Mouse (Mus musculus) gastrocnemius, postnatal 25 days (tissue): ENCODE data around the gene Ndufa8. TPM values are rescaled to one million over a fixed set of nuclear protein-coding genes. Genes with fewer than 3 reads are reported as not detected.

ENCODE experiments used
- DNase-seq: peaks from one replicate; pipeline ENCODE4 v3.0.0; 2022
- total RNA-seq, 2 experiments: library from RNA; stranded (reverse); gene quantifications; 1 replicate in 1 of 2; 2 replicates in 1 of 2; pipeline ENCODE4 v1.2.3; 2021

The Ndufa8 gene
- total RNA-seq, 2 experiments from 2014 or later: 390 to 396 TPM

- no peak for DNase-seq
Measured at GRCm38 (mm10) chr2:36048164-36048563, 1.0 kb downstream of the Ndufa8 start.

- no peak for DNase-seq
Measured at GRCm38 (mm10) chr2:36040872-36041271, 8.3 kb downstream of the Ndufa8 start.

DNA sequence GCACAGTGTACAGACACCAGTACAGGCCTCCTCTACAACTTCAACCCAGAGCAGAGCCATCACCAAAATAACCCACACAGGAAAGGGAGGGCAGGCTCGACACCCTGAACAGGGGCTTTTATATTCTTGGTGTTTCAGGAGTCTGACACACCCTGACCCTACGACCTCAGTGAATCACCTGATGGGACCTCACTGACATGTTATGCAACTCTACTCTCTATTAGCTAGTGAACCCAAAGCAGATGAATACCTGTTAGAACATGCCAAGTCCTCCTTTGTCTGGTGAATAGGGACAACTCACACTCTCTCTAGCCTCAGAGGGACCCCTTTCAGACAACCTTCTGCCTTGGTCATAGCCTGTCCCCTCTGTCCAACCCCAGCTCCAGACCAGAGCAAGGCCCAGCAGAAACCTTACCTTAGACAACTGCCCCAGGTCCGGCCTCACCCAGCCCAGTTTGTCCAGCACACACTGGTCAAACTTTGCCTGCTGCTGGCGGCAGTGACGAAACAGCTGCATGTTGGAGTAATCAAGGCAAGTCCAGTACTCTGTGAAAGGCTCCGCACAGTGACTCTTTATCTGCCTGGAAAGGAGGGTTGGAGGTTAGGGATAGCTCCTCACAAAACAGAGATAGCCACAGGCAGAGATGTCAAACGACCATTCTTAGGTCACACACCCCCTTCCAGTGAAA is 9.8 kb downstream of the Ndufa8 start:
- no peak for DNase-seq

- DNase-seq: no peak
Measured at GRCm38 (mm10) chr2:36035413-36036081, 13.7 kb downstream of the Ndufa8 start.

DNA sequence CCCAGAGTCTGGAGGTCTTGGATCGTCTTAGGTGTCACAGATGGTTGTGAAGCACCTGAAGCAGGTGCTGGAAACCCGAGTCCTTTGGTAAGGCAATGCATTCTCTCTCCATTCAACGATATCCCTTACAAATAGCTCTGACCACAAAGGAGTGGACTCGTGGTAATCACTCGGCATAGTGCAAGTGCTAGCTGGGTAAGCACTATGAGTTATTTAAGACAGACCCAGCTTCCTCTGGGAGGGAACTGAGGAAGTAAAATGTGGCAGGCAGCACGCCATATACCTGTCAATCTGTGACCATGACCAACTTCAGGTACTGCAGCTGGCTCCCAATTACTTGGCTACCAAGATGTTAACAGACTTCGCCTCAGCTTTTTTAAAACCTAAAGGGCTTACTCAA is 14.3 kb downstream of the Ndufa8 start:
- DNase-seq: no peak

- DNase-seq: no peak
Measured at GRCm38 (mm10) chr2:36033966-36034365, 15.2 kb downstream of the Ndufa8 start.

GRCm38 (mm10) chr2:36032884-36033283 is 16.3 kb downstream of the Ndufa8 start:
- DNase-seq: no peak

- DNase-seq: peak; percentile 53
Measured at GRCm38 (mm10) chr2:36023291-36023690, 25.9 kb downstream of the Ndufa8 start.

- peak; percentile 33 for DNase-seq
Measured at GRCm38 (mm10) chr2:36021385-36022159, 27.6 kb downstream of the Ndufa8 start.

- DNase-seq: no peak
Measured at GRCm38 (mm10) chr2:36013010-36013409, 36.2 kb downstream of the Ndufa8 start.

DNA sequence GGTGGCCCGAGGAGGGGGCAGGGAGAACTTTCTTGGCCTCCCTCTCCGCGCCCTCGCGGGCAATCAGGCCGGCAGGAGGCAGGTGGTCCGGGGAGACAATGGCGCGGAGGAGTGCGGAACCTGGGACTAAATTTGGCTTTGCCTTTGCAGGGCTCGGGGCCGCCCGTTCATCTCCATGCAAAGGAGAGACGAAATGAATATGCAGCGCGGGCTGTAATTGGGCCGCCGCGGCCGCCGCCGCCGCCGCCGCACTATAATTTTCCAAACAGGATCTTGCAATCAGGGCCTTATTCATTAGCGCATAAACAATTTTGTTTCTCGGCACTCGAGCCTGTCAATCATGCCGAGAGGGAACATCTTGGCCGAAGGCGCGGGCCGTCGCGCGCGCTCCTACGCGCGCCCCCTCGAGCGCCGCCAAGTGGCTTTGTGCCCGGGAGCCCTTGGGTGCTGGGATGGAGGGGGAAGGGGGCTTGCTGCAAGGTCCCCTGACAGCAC is 37.8 kb downstream of the Ndufa8 start:
- no peak for DNase-seq

- no peak for DNase-seq
Measured at GRCm38 (mm10) chr2:36010579-36010978, 38.6 kb downstream of the Ndufa8 start.

DNA sequence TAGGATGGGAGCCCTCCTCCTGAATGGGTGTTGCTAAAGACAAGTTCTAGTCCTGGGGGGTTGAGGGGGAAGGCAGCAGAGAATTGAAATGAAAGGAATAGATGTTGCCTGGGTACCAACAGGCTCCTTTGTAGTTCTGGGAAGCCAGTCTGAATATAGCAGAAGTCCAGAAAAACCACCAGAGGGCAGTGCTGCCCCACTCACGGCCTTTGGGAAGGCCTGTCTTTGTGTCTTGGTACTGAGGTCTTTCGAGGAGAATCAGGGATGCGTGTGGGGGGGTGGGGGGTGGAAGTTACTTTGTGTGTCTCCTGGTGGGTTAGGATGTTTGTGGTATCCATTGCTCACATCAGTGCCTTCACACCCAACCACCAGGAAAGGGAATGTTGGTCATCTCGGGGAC is 39.8 kb downstream of the Ndufa8 start:
- DNase-seq: peak; percentile 52

DNA sequence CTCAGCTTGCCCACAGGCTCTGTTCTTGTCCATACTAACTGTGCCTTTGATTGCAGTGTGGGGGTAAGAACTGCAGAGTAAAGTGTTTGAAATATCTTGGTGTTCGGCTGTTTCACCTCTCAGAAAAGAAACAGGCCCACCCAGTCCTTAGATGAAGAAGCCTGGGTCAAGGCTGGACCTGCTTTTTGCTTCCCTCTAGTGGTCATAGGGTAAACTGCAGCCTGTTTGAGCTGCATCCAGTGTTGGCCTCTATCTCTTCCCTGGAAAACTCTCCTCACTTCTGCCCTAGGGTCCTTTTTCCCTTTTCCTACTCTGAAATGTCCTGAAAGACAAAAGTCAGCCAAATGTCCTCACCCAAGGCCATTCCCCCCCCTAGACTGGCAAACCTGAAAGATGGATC is 41.1 kb downstream of the Ndufa8 start:
- DNase-seq: no peak

DNA sequence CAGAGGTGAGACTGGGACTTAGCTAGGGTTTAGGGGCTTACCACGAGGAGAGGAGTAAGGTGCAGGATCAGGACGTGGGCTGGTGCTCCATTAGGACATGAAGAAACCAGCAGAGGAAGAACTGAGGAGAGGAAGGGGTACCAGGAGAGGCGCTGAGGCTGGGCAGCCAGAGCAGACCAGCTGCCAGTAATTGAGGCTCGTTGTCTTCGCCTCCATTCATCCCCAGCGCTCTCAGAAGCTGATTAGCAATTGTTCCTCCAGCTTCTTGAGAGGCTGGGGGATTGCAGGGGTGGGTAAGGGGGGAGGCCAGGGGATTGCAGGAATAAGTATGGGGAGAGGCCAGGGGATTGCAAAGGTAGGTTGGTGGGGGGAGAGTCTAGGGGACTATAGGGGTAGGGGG is 47.0 kb downstream of the Ndufa8 start:
- no peak for DNase-seq

DNA sequence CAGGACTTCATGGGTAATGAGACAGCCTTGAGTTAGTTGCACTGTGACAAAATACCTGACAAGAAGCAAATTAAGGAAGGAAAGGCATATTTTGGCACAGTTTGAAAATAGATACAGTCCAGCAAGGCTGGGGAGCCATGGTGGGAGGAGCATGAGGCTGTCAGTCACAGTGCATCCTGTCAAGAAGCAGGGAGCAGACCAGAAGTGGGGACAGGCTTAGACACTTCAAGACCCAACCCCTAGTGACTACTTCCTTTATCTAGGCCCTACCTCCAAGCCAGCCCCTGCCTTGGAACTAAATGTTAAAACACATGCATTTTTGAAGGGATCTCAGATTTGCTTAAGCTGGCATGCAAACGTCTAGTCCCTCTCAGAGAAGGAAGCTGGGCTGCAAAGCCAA is 48.8 kb downstream of the Ndufa8 start:
- no peak for DNase-seq

- DNase-seq: no peak
Measured at GRCm38 (mm10) chr2:35999212-35999611, 50.0 kb downstream of the Ndufa8 start.

DNA sequence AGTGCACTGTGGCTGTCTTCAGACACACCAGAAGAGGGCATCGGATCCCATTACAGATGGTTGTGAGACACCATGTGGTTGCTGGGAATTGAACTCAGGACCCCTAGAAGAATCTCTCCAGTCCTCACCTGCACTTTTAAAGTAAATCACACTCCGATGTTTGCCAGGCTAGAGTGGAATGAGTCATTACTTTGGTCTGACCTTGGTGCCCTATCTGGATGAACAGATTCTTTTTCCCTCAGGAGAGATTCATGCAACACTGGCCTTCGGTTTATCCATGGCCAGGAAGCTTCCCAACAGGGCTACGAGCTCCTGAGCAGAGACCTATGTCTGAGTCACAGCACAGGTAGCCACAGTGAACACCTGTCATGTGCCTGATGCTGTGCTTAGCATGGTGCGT is 50.8 kb downstream of the Ndufa8 start:
- no peak for DNase-seq

DNA sequence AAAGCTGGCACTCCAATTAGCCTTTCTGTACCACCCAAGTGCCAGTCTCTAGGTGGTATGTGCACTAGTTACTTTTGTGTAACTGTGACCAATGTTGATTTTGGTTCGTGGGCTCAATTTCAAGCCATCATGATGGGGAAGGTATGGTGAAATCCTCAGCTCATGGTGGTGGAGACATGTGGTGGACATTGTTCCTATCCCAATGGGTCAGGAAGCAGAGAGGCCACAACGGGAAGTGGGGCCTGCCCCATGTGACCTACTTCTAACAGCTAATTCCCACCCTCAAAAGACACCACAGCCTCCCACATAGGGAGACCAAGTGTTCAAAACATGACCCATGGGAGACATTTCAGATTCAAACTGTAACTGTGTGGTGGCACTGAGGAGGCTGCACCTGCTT is 52.5 kb downstream of the Ndufa8 start:
- DNase-seq: no peak

DNA sequence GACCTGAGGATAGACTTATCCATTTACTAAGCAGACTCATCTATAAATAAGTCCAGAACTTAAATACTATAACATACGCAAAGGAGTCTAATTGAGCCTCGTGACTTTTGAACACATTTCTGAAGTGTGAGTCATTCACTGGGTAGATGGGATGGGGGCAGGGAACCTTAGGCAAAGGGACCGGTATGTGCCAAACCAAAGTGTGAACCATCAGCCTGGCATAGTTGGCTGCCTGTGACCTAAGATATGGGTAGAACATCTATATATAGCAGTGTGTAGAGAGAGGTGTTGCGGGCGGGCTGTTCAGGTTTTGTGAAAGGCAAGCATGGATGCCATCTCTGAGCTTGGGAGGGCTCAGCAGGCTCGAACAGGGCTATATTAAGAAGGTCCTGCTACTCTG is 54.9 kb downstream of the Ndufa8 start:
- DNase-seq: no peak

DNA sequence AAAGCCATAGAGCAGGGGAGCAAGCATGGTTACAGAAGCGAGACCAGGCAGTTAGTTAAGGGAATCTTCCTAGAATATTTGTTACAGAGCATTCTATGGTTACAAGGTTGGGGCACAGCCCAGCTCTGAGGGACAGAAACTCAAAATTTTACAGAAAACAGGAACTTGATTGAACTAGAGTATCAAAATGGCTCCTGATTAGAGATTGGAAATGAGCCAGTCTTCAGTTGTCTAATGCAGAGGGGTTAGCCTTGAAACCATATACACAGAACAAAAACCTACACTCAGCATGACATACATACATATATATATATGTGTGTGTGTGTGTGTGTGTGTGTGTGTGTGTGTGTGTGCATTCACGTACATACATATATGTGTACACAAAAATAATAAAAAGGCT is 55.7 kb downstream of the Ndufa8 start:
- no peak for DNase-seq

GRCm38 (mm10) chr2:35992259-35992658 is 56.9 kb downstream of the Ndufa8 start:
- no peak for DNase-seq
